ENCODE assay signal across 7 mouse cellular contexts in the genomic region with DNA sequence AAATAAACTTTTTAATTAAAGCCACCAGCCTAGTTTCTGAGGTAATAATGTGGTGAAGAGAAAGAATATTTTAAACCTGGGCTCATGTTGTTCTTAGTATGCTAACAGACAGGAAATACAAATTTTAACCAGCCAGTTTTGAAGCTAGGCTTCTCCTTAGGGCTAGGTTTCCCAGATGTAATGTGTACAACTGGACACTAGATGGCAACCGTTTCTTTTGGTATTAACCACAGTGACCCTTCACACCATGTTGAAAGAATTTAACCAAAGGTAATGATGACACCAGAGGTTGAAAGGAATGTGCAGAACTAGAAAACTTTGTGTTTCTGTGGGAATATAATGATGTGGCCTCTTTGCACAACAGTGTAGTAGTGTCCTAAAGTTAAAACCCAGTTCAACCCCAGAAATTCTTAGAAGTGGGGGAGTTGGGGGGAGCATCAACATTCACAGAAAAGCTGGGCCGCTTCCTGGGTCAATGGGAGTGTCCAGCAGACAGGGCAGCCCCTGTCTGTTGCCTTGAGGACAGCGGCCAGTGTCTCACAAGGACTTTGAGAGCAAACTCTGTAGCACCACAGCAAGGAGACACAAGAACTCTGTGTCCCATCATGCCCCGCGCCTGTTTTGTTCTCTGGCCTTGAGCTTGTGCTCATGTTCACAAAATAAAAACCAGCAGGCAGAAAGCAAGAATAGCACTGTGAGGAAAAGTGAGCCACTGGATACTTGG. TPM values are rescaled to one million over a fixed set of nuclear protein-coding genes. Genes with fewer than 3 reads are reported as not detected.
DNase-seq lines count a peak whose midpoint lies in the region; ATAC-seq and TF ChIP-seq lines count a peak whose summit lies in the region.

No protein-coding gene starts in this region.

- H3K4me2 ChIP-seq in limb, embryonic 11.5 days (ENCODE audit: low read depth, severe bottlenecking): no peak overlapping the region
- no peak overlapping the region for H3K4me2 ChIP-seq in intestine, embryonic 15.5 days (replicated peaks)
- no peak overlapping the region for H3K4me2 ChIP-seq in stomach, postnatal 0 days (replicated peaks; ENCODE audit: low read depth)

- POLR2A ChIA-PET in Patski (lab: Charles Lee): interaction anchor here (0.5 kb wide), 1 partner anchor 165 kb away, joined by 3 read pairs; no protein-coding TSS in a partner anchor

- ATAC-seq in limb, embryonic 11.5 days (ENCODE audit: insufficient number of reproducible peaks, low FRiP score, low TSS enrichment, low read depth): 0 out of 2 replicates have a peak, but pooled peaks have one; percentile 67
- peak; percentile 66 for ATAC-seq in Patski
- peak; percentile 80 for ATAC-seq in intestine, embryonic 15.5 days
- ATAC-seq in stomach, postnatal 0 days (ENCODE audit: low FRiP score, low TSS enrichment): peak; percentile 78

- 66% methylated on average over 5 of the region's 5 CpGs for WGBS in limb, embryonic 11.5 days
- 64% methylated on average over 5 of the region's 5 CpGs for WGBS in limb, embryonic 10.5 days
- 61% methylated on average over 5 of the region's 5 CpGs for WGBS in intestine, embryonic 15.5 days
- 62% methylated on average over 5 of the region's 5 CpGs for WGBS in stomach, postnatal 0 days

- H3K9ac ChIP-seq in limb, embryonic 11.5 days (ENCODE audit: low read length): no peak overlapping the region
- no peak overlapping the region for H3K9ac ChIP-seq in intestine, embryonic 15.5 days
- no peak overlapping the region for H3K9ac ChIP-seq in stomach, postnatal 0 days (ENCODE audit: low read length)

- no peak overlapping the region for H3K4me3 ChIP-seq in limb, embryonic 11.5 days (ENCODE audit: low read depth, low read length)
- H3K4me3 ChIP-seq in limb, embryonic 10.5 days: no peak overlapping the region
- no peak overlapping the region for H3K4me3 ChIP-seq in intestine, embryonic 15.5 days (replicated peaks)
- no peak overlapping the region for H3K4me3 ChIP-seq in stomach, postnatal 0 days (ENCODE audit: low read depth, low read length)

- H3K36me3 ChIP-seq in limb, embryonic 11.5 days (ENCODE audit: control insufficient read depth, insufficient read depth, low read length): no peaks in the 10 kb centered on the region; the same call in 1 of the 2 replicates
- peaks cover 5% of the 10 kb centered on the region for H3K36me3 ChIP-seq in limb, embryonic 10.5 days
- H3K36me3 ChIP-seq in intestine, embryonic 15.5 days: no peaks in the 10 kb centered on the region; the same call in 1 of the 2 replicates
- H3K36me3 ChIP-seq in stomach, postnatal 0 days (ENCODE audit: control insufficient read depth, insufficient read depth, low read length): peaks cover 6% of the 10 kb centered on the region; the same call in 1 of the 2 replicates

- CTCF ChIA-PET in Patski (lab: Charles Lee): interaction anchor here (0.7 to 4.1 kb wide), 16 partner anchors 8 to 82 kb away, joined by 3 to 31 read pairs (median 4); no protein-coding TSS in a partner anchor

- H3K27ac ChIP-seq in limb, embryonic 11.5 days (replicated peaks; ENCODE audit: low read depth, low read length): no peak overlapping the region
- H3K27ac ChIP-seq in limb, embryonic 10.5 days: no peak overlapping the region
- no peak overlapping the region for H3K27ac ChIP-seq in intestine, embryonic 15.5 days
- H3K27ac ChIP-seq in stomach, postnatal 0 days (replicated peaks): no peak overlapping the region

- no peaks in the 10 kb centered on the region for H3K9me3 ChIP-seq in limb, embryonic 11.5 days (ENCODE audit: control insufficient read depth, low read length)
- H3K9me3 ChIP-seq in limb, embryonic 10.5 days (replicated peaks): no peaks in the 10 kb centered on the region
- H3K9me3 ChIP-seq in intestine, embryonic 15.5 days: no peaks in the 10 kb centered on the region
- H3K9me3 ChIP-seq in stomach, postnatal 0 days (ENCODE audit: control insufficient read depth, low read length): no peaks in the 10 kb centered on the region

- no peak for TF ChIP-seq CTCF in Patski (IDR thresholded peaks at IDR 0.05)
- TF ChIP-seq CTCF in stomach, postnatal 0 days (IDR thresholded peaks at IDR 0.05; ENCODE audit: low read depth): peak; percentile 83

- no peak for TF ChIP-seq EP300 in stomach, postnatal 0 days (optimal IDR thresholded peaks at IDR 0.05)

- no peaks in the 10 kb centered on the region for H3K4me1 ChIP-seq in limb, embryonic 11.5 days (ENCODE audit: control insufficient read depth, insufficient read depth, low read length)
- H3K4me1 ChIP-seq in limb, embryonic 10.5 days: no peaks in the 10 kb centered on the region
- H3K4me1 ChIP-seq in intestine, embryonic 15.5 days (replicated peaks): no peaks in the 10 kb centered on the region
- H3K4me1 ChIP-seq in stomach, postnatal 0 days (replicated peaks; ENCODE audit: control insufficient read depth, insufficient read depth): no peaks in the 10 kb centered on the region

- in situ Hi-C loops in Patski (cut with MboI; ENCODE audit: low pct_unique_long_range_greater_than_20kb): no loop called here

- no peaks in the 10 kb centered on the region for H3K27me3 ChIP-seq in limb, embryonic 11.5 days (ENCODE audit: control insufficient read depth, insufficient read depth, low read length)
- no peaks in the 10 kb centered on the region for H3K27me3 ChIP-seq in limb, embryonic 10.5 days (ENCODE audit: low read depth, poor library complexity, severe bottlenecking)
- H3K27me3 ChIP-seq in Patski: no peaks in the 10 kb centered on the region
- H3K27me3 ChIP-seq in intestine, embryonic 15.5 days (replicated peaks): no peaks in the 10 kb centered on the region
- no peaks in the 10 kb centered on the region for H3K27me3 ChIP-seq in stomach, postnatal 0 days (ENCODE audit: control insufficient read depth, insufficient read depth, low read length)

- no peak for DNase-seq in limb, embryonic 11.5 days (ENCODE audit: low spot score)
- DNase-seq in limb, embryonic 10.5 days (ENCODE audit: low spot score): no peak
- DNase-seq in Patski (ENCODE audit: low read depth, low spot score): no peak
- peak; percentile 89 for DNase-seq in embryo, embryonic 10.5 days (ENCODE audit: low spot score)
- peak; percentile 81 for DNase-seq in lung, postnatal 10 days
- no peak for DNase-seq in stomach, postnatal 0 days (ENCODE audit: low spot score)

RNA-seq across cellular contexts. Expression of gene Klhl8, which starts 54.6 kb away (rescaled TPM):
- polyA plus RNA-seq in limb, embryonic 11.5 days (2014; fragmentation: Nextera tagmentation; extraction: Ambion mirVana): 11.0 and 11.2 TPM in 2 replicates
- polyA plus RNA-seq in limb, embryonic 10.5 days (2016; fragmentation: Nextera tagmentation; extraction: Ambion mirVana): 7.3 and 9.7 TPM in 2 replicates
- polyA plus RNA-seq in Patski (2021): 5.5 TPM
- polyA plus RNA-seq in intestine, embryonic 15.5 days (2015; fragmentation: Nextera tagmentation; extraction: Ambion mirVana): 8.2 and 8.5 TPM in 2 replicates
- polyA plus RNA-seq in stomach, postnatal 0 days (2015; fragmentation: Nextera tagmentation; extraction: Ambion mirVana): 7.7 and 8.4 TPM in 2 replicates

Comparison
In these comparisons a context has a peak if more than half of its experiments do, and no peak if none do; other contexts are left out.
1. DNase-seq: peak in embryo, embryonic 10.5 days (single experiment) and lung, postnatal 10 days (single experiment); none in limb, embryonic 11.5 days (single experiment), limb, embryonic 10.5 days (single experiment), Patski (single experiment) and stomach, postnatal 0 days (single experiment).
2. Peak in every context shown above with its lines, with median percentiles within 50 percentile points of each other: ATAC-seq.